Mouse (Mus musculus) brown adipose tissue, adult 24 weeks (tissue): ENCODE results near the gene Gm45844. TPM values are rescaled to one million over a fixed set of nuclear protein-coding genes. Genes with fewer than 3 reads are reported as not detected.
"Not testable (repeated sequence)": the region's sequence is repeated elsewhere in the genome, so short reads cannot be mapped to it uniquely, and the experiment has no call there.

Experiments used
- H3K27ac ChIP-seq: fragments of 200-500 bp; replicated peaks from 2 replicates; pipeline ENCODE4 v1.5.1; 2012; ENCODE audit warnings: low read depth, mild to moderate bottlenecking, low read length
- H3K4me1 ChIP-seq: fragments of 200-500 bp; 2 replicates; pipeline ENCODE4 v1.6.1; 2012; ENCODE audit warnings: low read length, mixed read lengths; ENCODE audit not compliant: control insufficient read depth, insufficient read depth, insufficient read length
- H3K4me3 ChIP-seq: fragments of 200-500 bp; 2 replicates; pipeline ENCODE4 v1.5.1; 2012; ENCODE audit warnings: low read depth, mild to moderate bottlenecking, low read length, moderate library complexity; ENCODE audit not compliant: insufficient read depth
- polyA plus RNA-seq: library from polyadenylated mRNA; stranded (reverse); fragments of >200 nt; gene quantifications from 2 replicates; pipeline ENCODE4 v1.2.4, GENCODE M21; 2012; ENCODE audit not compliant: missing spikeins, insufficient read depth, insufficient read length

Gm45844 gene
- 3.1 and 8.5 TPM in 2 replicates for polyA plus RNA-seq

DNA sequence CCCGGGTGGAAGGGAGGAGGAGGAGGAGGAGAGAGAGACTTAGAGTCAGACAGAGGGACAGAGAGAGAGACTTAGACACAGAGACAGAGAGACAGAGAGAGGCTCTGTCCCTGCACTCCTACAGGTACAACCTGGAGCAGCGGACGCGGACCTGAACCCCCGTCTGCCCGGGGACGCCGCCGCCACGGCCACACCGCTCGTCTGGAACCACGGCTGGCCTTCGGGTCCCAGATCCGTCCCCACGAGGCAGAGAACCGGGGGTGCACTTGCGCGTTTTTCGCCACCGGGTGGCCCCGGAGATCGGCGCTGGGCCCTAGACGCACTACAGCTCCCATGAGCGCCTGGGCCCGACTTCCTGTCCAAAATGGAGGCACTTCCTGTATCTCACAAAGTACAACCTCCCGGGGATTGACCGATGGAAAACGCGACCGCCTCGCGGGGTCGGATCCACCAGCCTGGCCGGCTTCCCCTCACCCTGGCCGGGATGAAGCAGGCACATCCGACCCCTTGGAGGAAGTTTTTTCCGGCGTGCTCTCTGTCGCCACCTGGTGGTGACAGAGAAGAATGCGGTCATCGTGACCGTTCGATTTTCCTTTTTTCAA lies at the start of gene Gm45844:
Gene Gm45844 (minus strand): TSS at position 324 of the 602 bp plus-strand sequence.
- not testable (repeated sequence) for H3K4me1 ChIP-seq
- peak within 1 kb of the TSS; percentile 79 for H3K4me3 ChIP-seq
- peak within 1 kb of the TSS; percentile 32; the same call in 1 of the 2 replicates for H3K27ac ChIP-seq

DNA sequence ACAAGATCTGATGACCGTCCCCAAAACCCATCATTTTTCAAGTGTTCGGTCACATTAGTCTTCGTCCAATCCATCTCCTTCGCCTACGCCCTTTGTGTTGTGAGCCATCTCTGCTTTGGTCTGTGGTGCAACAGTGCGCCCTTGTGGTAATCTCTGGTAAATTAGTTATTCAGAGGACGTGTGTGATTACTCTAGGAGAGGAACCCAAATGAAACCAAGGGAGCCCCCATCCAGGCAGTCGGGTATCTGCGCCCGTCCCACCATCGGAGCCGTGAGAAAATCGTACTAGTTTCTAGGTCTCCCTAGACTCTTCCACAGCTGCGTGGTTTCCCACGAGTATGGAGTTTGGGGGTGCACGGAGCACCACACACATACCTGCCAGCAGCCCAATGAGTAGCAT lies 17.5 kb upstream of the Gm45844 start:
- Histone ChIP-seq H3K27ac (no peak overlapping the region), H3K4me3 (no peak overlapping the region), H3K4me1 (peaks cover 2% of the 10 kb centered on the region; the same call in 1 of the 2 replicates)

DNA sequence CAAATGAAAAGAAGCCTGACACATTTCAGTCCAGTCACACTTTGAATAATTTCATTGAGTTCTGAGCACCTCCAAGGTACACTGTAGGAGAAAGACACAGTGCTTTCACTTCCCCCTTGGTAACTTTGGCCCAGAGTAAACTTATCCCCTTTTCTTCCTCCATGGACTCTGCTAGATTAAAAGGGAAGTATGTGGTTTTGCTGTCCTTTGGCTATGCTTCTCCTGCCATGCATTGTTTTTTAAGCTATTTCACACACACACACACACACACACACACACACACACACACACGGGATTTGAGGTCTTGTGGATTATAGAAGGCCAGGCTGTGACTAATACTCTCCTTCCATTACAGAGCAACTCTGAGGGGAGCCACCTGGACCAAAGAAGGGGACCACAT lies 3.3 kb upstream of the Gm45844 start:
- Histone ChIP-seq H3K4me1 (no peaks in the 10 kb centered on the region), H3K27ac (no peak overlapping the region), H3K4me3 (no peak overlapping the region)

DNA sequence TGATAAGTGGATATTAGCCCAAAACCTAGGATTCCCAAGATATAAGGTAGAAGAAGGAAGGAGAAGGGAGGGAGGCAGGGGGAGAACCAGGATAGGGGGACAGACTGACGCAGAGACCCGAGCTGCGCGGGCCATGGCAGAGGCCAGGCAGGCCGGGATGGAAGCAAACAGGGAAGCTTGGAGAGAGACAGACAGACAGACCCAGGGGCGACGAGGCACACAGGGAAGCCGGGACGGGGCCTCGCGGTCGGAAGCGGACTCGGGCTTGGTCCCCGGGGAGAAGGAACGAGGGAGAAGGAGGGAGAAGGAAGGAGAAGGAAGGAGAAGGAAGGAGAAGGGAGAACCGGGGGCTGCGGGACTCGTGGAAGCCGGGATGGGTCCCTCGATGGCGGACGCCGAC lies 533 bp downstream of the Gm45844 start:
- Histone ChIP-seq H3K27ac (peak overlapping the region; percentile 32; the same call in 1 of the 2 replicates), H3K4me3 (peak overlapping the region; percentile 79)
- H3K4me1 ChIP-seq, result not testable (repeated sequence)

DNA sequence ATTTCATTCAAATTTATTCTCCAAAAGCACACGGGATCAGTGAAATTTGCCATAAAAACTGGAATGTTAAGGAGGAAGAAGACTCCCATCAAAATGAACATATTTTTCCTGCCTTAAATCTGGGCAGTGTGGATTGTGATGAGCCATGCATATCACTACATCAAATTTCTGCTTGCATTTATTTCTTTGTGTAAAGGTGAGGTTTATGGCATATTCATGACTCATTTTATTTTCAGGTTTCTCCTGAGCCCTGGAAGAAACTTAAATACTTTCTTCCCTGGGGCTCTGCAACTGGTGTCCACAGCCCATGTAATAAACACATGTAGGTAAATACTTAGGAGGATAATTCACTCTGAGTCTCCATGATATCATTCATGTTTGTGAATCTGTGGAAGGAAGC lies 30.9 kb downstream of the Gm45844 start, which contains the start of gene Vmn2r29:
Gene Vmn2r29 (minus strand): TSS at position 101 of the 400 bp plus-strand sequence.
- H3K4me3 ChIP-seq, H3K27ac ChIP-seq, H3K4me1 ChIP-seq: not testable (repeated sequence)

DNA sequence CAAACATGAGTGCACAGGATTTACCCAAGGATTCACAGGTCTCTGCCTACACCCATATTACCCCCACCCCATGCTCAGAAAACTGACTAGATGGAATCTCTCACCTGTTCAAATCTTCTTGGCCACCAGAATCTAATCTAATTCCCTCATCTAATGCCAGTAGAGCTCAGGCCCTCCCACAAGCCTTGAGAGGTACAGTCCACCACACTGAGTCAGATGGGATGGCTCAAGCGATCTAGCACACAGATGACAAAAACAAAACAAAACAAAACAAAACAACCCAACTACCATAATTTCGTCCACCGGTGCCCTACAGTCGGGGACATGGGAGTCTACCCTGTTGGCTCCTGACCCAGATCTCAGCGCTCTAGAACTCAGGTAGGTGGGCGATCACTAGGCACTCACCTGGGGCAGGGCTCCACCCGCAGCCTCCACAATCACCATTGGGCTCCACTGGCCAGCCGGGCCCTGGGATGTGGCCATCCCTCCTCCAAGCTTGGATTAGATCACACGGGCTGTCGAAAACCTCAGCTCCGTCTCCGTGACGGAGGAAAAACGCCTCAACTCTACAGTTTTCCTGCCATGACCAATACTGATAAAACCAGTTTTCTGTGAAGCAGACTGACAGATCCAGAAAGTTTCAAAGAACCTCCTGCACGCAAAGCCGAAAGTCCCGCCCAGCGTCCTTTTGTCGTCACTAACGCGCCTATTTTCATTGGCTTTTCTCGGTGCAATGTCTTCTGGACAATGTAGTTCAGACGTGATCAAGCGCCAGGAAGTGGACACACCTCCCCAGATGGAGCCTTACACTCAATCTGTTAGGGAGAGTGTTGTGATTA lies 68.6 kb downstream of the Gm45844 start, which contains the start of gene Zfp772:
Gene Zfp772 (minus strand): TSS at position 686 of the 839 bp plus-strand sequence.
- peak within 1 kb of the TSS; percentile 66 for H3K4me3 ChIP-seq
- not testable (repeated sequence) for H3K27ac ChIP-seq, H3K4me1 ChIP-seq

DNA sequence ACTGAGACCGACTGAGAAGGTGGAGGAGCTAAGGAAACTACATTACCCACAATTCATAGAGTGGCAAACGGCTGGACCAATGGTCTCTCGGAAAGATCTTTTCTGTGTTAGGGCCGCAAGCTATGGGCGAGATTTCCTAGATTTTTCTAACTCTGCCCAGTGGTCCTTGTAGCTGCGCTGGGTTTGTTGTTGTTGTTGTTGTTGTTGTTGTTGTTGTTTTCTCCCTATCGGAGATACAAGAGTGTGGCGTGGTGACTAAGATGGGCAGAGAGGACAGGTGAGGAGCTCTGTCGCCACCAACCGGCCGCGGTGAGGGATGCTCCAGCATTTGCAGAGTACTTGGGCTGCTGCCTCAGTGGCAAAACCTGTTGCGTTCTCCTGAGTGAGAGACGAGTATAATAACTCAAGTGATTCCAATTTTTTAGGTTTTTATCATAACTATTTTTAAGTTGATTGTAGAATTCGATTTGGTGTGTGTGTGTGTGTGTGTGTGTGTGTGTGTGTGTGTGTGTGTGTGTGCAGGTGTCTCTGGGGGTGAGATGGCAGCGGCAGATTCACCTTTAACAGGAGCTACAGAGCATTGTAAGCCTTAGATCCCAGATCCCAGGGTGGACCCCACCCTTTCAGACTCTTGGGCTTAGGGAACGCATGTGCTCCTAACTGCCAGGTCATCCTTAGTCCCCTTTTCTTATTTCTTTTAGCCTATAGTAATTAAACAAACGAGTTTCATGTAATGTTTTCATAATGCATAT lies 89.7 kb downstream of the Gm45844 start:
- Histone ChIP-seq H3K27ac (no peak overlapping the region), H3K4me1 (no peaks in the 10 kb centered on the region)

DNA sequence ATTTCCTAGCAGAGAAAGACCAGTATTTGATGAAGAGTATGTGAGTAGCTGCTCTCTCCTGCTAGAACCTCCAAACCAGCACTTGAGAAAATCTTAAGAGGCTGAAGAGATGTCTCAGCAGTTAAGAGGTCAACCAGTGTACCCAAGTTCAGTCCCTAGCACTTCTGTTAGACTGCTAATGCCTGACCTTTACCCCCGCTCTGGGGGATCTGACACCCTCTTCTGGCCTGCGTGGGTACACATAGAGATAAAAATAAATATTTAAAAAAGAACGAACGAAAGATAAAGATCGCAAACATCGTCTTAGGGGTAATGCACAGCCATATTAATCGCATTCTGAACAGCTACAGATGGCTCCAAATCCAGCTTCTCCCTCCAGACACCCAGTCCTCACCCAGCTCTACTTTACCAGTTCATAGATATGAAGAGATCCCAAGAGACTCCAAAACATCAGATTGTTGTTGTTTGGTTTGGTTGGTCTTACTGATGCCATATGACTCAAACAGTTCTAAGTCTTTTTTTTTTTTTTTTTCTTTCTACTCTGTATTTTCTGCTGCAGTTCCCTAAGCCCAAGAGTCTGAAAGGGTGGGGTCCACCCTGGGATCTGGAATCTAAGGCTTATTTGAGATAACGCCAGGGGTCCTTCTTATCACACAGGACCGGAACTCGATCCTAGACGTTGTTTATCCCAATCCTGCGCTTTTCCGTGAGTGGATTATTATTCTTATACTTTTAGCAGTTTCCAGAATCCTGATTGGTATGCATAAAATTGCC lies 90.5 kb downstream of the Gm45844 start:
- H3K4me1 ChIP-seq, result no peaks in the 10 kb centered on the region
- H3K27ac ChIP-seq, result no peak overlapping the region
- no peak overlapping the region for H3K4me3 ChIP-seq

More for the DNA sequence above, 89.7 kb downstream of the Gm45844 start:
- peak overlapping the region; percentile 81 for H3K4me3 ChIP-seq

DNA sequence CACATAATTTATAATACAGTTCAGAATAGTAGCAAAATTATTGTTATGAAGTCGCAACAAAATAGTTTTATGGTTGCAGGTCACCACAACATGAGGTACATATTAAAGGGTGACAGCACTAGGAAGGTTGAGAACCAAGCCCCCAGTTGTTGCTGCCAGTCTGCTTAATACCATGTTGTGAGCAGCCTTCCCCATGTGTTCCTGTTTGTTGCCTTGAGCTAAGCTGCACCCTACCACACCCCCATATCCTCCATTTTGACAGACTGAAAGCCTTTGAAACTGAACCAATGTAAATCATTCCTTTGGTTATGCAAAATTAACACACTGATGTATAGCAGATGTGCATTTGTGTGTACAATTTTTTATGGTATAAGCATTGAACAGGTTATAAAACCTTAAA lies 92.2 kb downstream of the Gm45844 start:
- H3K4me1 ChIP-seq, result no peaks in the 10 kb centered on the region
- H3K27ac ChIP-seq, result no peak overlapping the region
- H3K4me3 ChIP-seq, result no peak overlapping the region

DNA sequence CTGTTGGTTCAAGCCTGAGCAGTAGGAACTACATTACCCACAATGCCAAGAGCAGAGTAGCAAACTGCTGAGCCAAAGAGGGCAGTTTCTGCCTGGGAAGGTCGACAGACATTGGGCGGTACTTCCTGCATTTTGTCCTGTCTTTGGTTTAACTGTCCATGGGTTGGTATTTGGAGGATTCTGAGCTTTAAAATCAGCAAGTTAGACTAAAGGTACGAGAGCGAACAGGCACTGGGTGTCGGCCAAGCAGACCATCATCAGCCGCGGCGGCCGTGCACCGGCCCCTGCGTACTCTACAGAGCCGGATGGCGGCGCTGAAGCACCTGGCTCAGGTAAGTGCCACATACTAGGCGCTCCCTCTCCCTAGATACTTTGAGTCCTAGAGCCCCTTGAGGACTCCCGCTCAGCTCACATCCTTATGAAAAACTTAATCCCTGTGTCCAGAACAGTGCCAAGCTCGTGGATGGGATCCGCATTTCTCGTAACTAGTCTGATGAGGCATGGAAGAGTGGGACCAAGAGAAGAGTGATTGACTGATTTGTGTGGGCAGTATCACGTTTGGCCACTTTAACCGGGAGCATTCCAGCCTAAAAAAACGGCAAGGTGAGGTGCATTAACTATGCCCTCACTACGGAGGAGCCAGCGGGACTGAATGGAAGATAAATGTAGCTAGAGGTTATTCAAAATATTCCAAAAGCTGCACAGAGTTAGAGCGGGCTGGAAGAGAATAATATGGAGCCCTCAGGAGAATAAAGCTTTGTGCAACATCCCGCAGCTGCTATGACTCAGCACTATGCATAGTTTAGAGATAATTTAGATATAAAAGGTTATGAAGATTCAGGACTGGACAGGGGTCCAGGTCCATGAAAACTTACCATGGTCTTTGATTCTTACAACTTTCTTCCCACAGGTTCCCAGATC lies 106.6 kb downstream of the Gm45844 start, which contains the start of gene Zfp418:
Gene Zfp418 (plus strand): TSS at position 104 of the 921 bp plus-strand sequence.
- H3K4me1 ChIP-seq, result no peaks in the 10 kb centered on the region
- H3K27ac ChIP-seq, result no peak within 1 kb of the TSS
- H3K4me3 ChIP-seq, result peak within 1 kb of the TSS; percentile 93

Other genes with a start within 250 kb of the Gm45844 start
- gene Zfp954, start 156.8 kb downstream of the Gm45844 start, polyA plus RNA-seq, result 3.6 and 4.9 TPM in 2 replicates
- 0.63 TPM in 1 of 2 replicates, not detected in the other for gene Zfp773, start 141.5 kb downstream of the Gm45844 start, polyA plus RNA-seq
- 1.4 and 1.5 TPM in 2 replicates for gene Zfp418, start 107.0 kb downstream of the Gm45844 start, polyA plus RNA-seq
- 1.9 and 3.6 TPM in 2 replicates for gene Zfp772, start 68.3 kb downstream of the Gm45844 start, polyA plus RNA-seq
- gene Vmn2r29, start 31.0 kb downstream of the Gm45844 start, polyA plus RNA-seq, result not detected in 2 replicates
- 21.9 and 27.7 TPM in 2 replicates for gene Clcn4, start 22.6 kb upstream of the Gm45844 start, polyA plus RNA-seq
- not detected in 2 replicates for gene Vmn2r30, start 59.3 kb upstream of the Gm45844 start, polyA plus RNA-seq
- gene Gm45783, start 96.3 kb upstream of the Gm45844 start, polyA plus RNA-seq, result not detected in 2 replicates
- not detected in 2 replicates for gene Vmn2r31, start 121.4 kb upstream of the Gm45844 start, polyA plus RNA-seq
- not detected in 2 replicates for gene Vmn2r32, start 201.7 kb upstream of the Gm45844 start, polyA plus RNA-seq